Mouse (Mus musculus): ENCODE results near the gene Lbhd1. TPM values are rescaled to one million over a fixed set of nuclear protein-coding genes. Genes with fewer than 3 reads are reported as not detected.
"Not testable (repeated sequence)": the region's sequence is repeated elsewhere in the genome, so short reads cannot be mapped to it uniquely, and the experiment has no call there.

Gene Lbhd1
- 34.9 and 38.0 TPM in 2 replicates for polyA plus RNA-seq (2014; fragmentation: Nextera tagmentation; extraction: Ambion mirVana)

GRCm38 (mm10) chr19:8883616-8884015 is at the start of gene Lbhd1, which contains the start of gene Gm49403:
Gene Lbhd1 (plus strand): TSS chr19:8883732.
Gene Gm49403 (plus strand): TSS chr19:8883930.
- 65% methylated on average over 3 of the region's 3 CpGs for WGBS

GRCm38 (mm10) chr19:8836327-8836726 is 47.2 kb upstream of the Lbhd1 start:
- H3K4me1 ChIP-seq (ENCODE audit: control insufficient read depth, insufficient read depth, low read length), result peaks cover 25% of the 10 kb centered on the region
- H3K4me2 ChIP-seq (ENCODE audit: low read length), result peak overlapping the region; percentile 81
- not testable (repeated sequence) for H3K9ac ChIP-seq (replicated peaks; ENCODE audit: low read length); ATAC-seq (ENCODE audit: low FRiP score, low TSS enrichment); H3K4me3 ChIP-seq (replicated peaks; ENCODE audit: low read depth, low read length); DNase-seq; H3K27me3 ChIP-seq (ENCODE audit: control insufficient read depth, insufficient read depth, low read length); H3K9me3 ChIP-seq (ENCODE audit: control insufficient read depth, low read length)
- 95% methylated on average over 10 of the region's 10 CpGs for WGBS
- H3K27ac ChIP-seq (replicated peaks; ENCODE audit: low read depth, low read length), result peak overlapping the region; percentile 99
- H3K36me3 ChIP-seq (ENCODE audit: control insufficient read depth, insufficient read depth, low read length), result peaks cover 50% of the 10 kb centered on the region

More at GRCm38 (mm10) chr19:8883616-8884015, at the start of gene Lbhd1, which contains the start of gene Gm49403:
- peaks cover 4% of the 10 kb centered on the region; the same call in 1 of the 2 replicates for H3K36me3 ChIP-seq (ENCODE audit: control insufficient read depth, insufficient read depth, low read length)
- H3K4me3 ChIP-seq (replicated peaks; ENCODE audit: low read depth, low read length), result no peak within 1 kb of the TSS
- no peaks in the 10 kb centered on the region for H3K9me3 ChIP-seq (ENCODE audit: control insufficient read depth, low read length)
- DNase-seq, result no peak
- no peak for ATAC-seq (ENCODE audit: low FRiP score, low TSS enrichment)
- no peaks in the 10 kb centered on the region for H3K27me3 ChIP-seq (ENCODE audit: control insufficient read depth, insufficient read depth, low read length)
- peaks cover 18% of the 10 kb centered on the region for H3K4me1 ChIP-seq (ENCODE audit: control insufficient read depth, insufficient read depth, low read length)
- H3K27ac ChIP-seq (replicated peaks; ENCODE audit: low read depth, low read length), result no peak within 1 kb of the TSS
- H3K4me2 ChIP-seq (ENCODE audit: low read length), result no peak within 1 kb of the TSS
- H3K9ac ChIP-seq (replicated peaks; ENCODE audit: low read length), result no peak within 1 kb of the TSS

- DNase-seq (peak; percentile 94), ATAC-seq (ENCODE audit: low FRiP score, low TSS enrichment) (peak; percentile 71)
- under 1% methylated on average over 38 of the region's 38 CpGs for WGBS
- Histone ChIP-seq H3K27me3 (ENCODE audit: control insufficient read depth, insufficient read depth, low read length) (no peaks in the 10 kb centered on the region), H3K9me3 (ENCODE audit: control insufficient read depth, low read length) (no peaks in the 10 kb centered on the region), H3K4me3 (replicated peaks; ENCODE audit: low read depth, low read length) (peak within 1 kb of the TSS; percentile 68), H3K4me1 (ENCODE audit: control insufficient read depth, insufficient read depth, low read length) (peaks cover 25% of the 10 kb centered on the region), H3K36me3 (ENCODE audit: control insufficient read depth, insufficient read depth, low read length) (peaks cover 43% of the 10 kb centered on the region), H3K27ac (replicated peaks; ENCODE audit: low read depth, low read length) (peak within 1 kb of the TSS; percentile 99), H3K9ac (replicated peaks; ENCODE audit: low read length) (peak within 1 kb of the TSS; percentile 86), H3K4me2 (ENCODE audit: low read length) (peak within 1 kb of the TSS; percentile 81)
Measured at GRCm38 (mm10) chr19:8837251-8837791, 46.2 kb upstream of the Lbhd1 start, which contains the start of gene Bscl2. Gene Bscl2 (plus strand): TSS chr19:8837467.

GRCm38 (mm10) chr19:8838041-8838730 is 45.3 kb upstream of the Lbhd1 start:
- H3K4me1 ChIP-seq (ENCODE audit: control insufficient read depth, insufficient read depth, low read length), result peaks cover 25% of the 10 kb centered on the region
- no peaks in the 10 kb centered on the region for H3K9me3 ChIP-seq (ENCODE audit: control insufficient read depth, low read length)
- H3K27me3 ChIP-seq (ENCODE audit: control insufficient read depth, insufficient read depth, low read length), result no peaks in the 10 kb centered on the region
- peak overlapping the region; percentile 81 for H3K4me2 ChIP-seq (ENCODE audit: low read length)
- DNase-seq, result peak; percentile 65
- ATAC-seq (ENCODE audit: low FRiP score, low TSS enrichment), result no peak
- peaks cover 41% of the 10 kb centered on the region for H3K36me3 ChIP-seq (ENCODE audit: control insufficient read depth, insufficient read depth, low read length)
- WGBS, result 6% methylated on average over 15 of the region's 15 CpGs
- peak overlapping the region; percentile 99 for H3K27ac ChIP-seq (replicated peaks; ENCODE audit: low read depth, low read length)
- peak overlapping the region; percentile 86 for H3K9ac ChIP-seq (replicated peaks; ENCODE audit: low read length)
- H3K4me3 ChIP-seq (replicated peaks; ENCODE audit: low read depth, low read length), result peak overlapping the region; percentile 68

GRCm38 (mm10) chr19:8839103-8839907 is 44.2 kb upstream of the Lbhd1 start, which contains the start of gene Gng3:
Gene Gng3 (minus strand): TSS chr19:8839194.
- peak within 1 kb of the TSS; percentile 86 for H3K9ac ChIP-seq (replicated peaks; ENCODE audit: low read length)
- ATAC-seq (ENCODE audit: low FRiP score, low TSS enrichment) (peak; percentile 90), DNase-seq (peak; percentile 92)
- H3K27ac ChIP-seq (replicated peaks; ENCODE audit: low read depth, low read length), result peak within 1 kb of the TSS; percentile 99
- WGBS, result 22% methylated on average over 11 of the region's 11 CpGs
- no peaks in the 10 kb centered on the region for H3K27me3 ChIP-seq (ENCODE audit: control insufficient read depth, insufficient read depth, low read length)
- peak within 1 kb of the TSS; percentile 81 for H3K4me2 ChIP-seq (ENCODE audit: low read length)
- peak within 1 kb of the TSS; percentile 68 for H3K4me3 ChIP-seq (replicated peaks; ENCODE audit: low read depth, low read length)
- H3K4me1 ChIP-seq (ENCODE audit: control insufficient read depth, insufficient read depth, low read length), result peaks cover 25% of the 10 kb centered on the region
- H3K9me3 ChIP-seq (ENCODE audit: control insufficient read depth, low read length), result no peaks in the 10 kb centered on the region
- peaks cover 38% of the 10 kb centered on the region for H3K36me3 ChIP-seq (ENCODE audit: control insufficient read depth, insufficient read depth, low read length)

GRCm38 (mm10) chr19:8839908-8840791 is 43.4 kb upstream of the Lbhd1 start:
- Histone ChIP-seq H3K9ac (replicated peaks; ENCODE audit: low read length) (peak overlapping the region; percentile 86), H3K9me3 (ENCODE audit: control insufficient read depth, low read length) (no peaks in the 10 kb centered on the region), H3K27ac (replicated peaks; ENCODE audit: low read depth, low read length) (peak overlapping the region; percentile 99), H3K36me3 (ENCODE audit: control insufficient read depth, insufficient read depth, low read length) (peaks cover 32% of the 10 kb centered on the region), H3K4me2 (ENCODE audit: low read length) (peak overlapping the region; percentile 81), H3K27me3 (ENCODE audit: control insufficient read depth, insufficient read depth, low read length) (no peaks in the 10 kb centered on the region), H3K4me1 (ENCODE audit: control insufficient read depth, insufficient read depth, low read length) (peaks cover 25% of the 10 kb centered on the region), H3K4me3 (replicated peaks; ENCODE audit: low read depth, low read length) (peak overlapping the region; percentile 68)
- DNase-seq, result peak; percentile 82
- ATAC-seq (ENCODE audit: low FRiP score, low TSS enrichment), result peak; percentile 22; the same call in 1 of the 2 replicates
- 9% methylated on average over 29 of the region's 29 CpGs for WGBS

- Histone ChIP-seq H3K27ac (replicated peaks; ENCODE audit: low read depth, low read length) (no peak overlapping the region), H3K4me3 (replicated peaks; ENCODE audit: low read depth, low read length) (peak overlapping the region; percentile 68), H3K9ac (replicated peaks; ENCODE audit: low read length) (peak overlapping the region; percentile 86), H3K9me3 (ENCODE audit: control insufficient read depth, low read length) (no peaks in the 10 kb centered on the region), H3K4me1 (ENCODE audit: control insufficient read depth, insufficient read depth, low read length) (peaks cover 25% of the 10 kb centered on the region), H3K4me2 (ENCODE audit: low read length) (peak overlapping the region; percentile 81), H3K36me3 (ENCODE audit: control insufficient read depth, insufficient read depth, low read length) (peaks cover 33% of the 10 kb centered on the region), H3K27me3 (ENCODE audit: control insufficient read depth, insufficient read depth, low read length) (no peaks in the 10 kb centered on the region)
- ATAC-seq (ENCODE audit: low FRiP score, low TSS enrichment) (no peak), DNase-seq (no peak)
- WGBS, result 92% methylated on average over 7 of the region's 7 CpGs
Measured at GRCm38 (mm10) chr19:8841012-8841411, 42.5 kb upstream of the Lbhd1 start.

GRCm38 (mm10) chr19:8842961-8843360 is 40.6 kb upstream of the Lbhd1 start:
- ATAC-seq (ENCODE audit: low FRiP score, low TSS enrichment), result no peak
- Histone ChIP-seq H3K9me3 (ENCODE audit: control insufficient read depth, low read length) (no peaks in the 10 kb centered on the region), H3K4me1 (ENCODE audit: control insufficient read depth, insufficient read depth, low read length) (peaks cover 18% of the 10 kb centered on the region), H3K9ac (replicated peaks; ENCODE audit: low read length) (no peak overlapping the region), H3K27ac (replicated peaks; ENCODE audit: low read depth, low read length) (no peak overlapping the region), H3K4me2 (ENCODE audit: low read length) (no peak overlapping the region), H3K36me3 (ENCODE audit: control insufficient read depth, insufficient read depth, low read length) (peaks cover 50% of the 10 kb centered on the region), H3K27me3 (ENCODE audit: control insufficient read depth, insufficient read depth, low read length) (no peaks in the 10 kb centered on the region), H3K4me3 (replicated peaks; ENCODE audit: low read depth, low read length) (no peak overlapping the region)
- 90% methylated on average over 6 of the region's 6 CpGs for WGBS
- no peak for DNase-seq
